Mouse (Mus musculus): ENCODE results near the gene Ifitm3. TPM values are rescaled to one million over a fixed set of nuclear protein-coding genes. Genes with fewer than 3 reads are reported as not detected.
"Not testable (repeated sequence)": the region's sequence is repeated elsewhere in the genome, so short reads cannot be mapped to it uniquely, and the experiment has no call there.

Ifitm3 gene
- polyA plus RNA-seq, 1 experiment from 2014 or later = 37.3 TPM

GRCm38 (mm10) chr7:140990185-140990584, 20.4 kb downstream of the Ifitm3 start:
- 82% methylated on average over 6 of the region's 6 CpGs for WGBS
- Histone ChIP-seq H3K9me3 (replicated peaks; ENCODE audit: control insufficient read depth, low read length, poor library complexity, severe bottlenecking) (no peaks in the 10 kb centered on the region), H3K36me3 (ENCODE audit: control insufficient read depth, insufficient read depth, low read length) (no peaks in the 10 kb centered on the region), H3K9ac (ENCODE audit: low read depth, low read length) (no peak overlapping the region), H3K4me2 (ENCODE audit: low read length) (no peak overlapping the region), H3K4me1 (ENCODE audit: control insufficient read depth, insufficient read depth, low read length) (no peaks in the 10 kb centered on the region), H3K4me3 (ENCODE audit: low read depth, low read length) (no peak overlapping the region), H3K27ac (ENCODE audit: low read length) (no peak overlapping the region), H3K27me3 (ENCODE audit: control insufficient read depth, insufficient read depth, low read depth, low read length) (no peaks in the 10 kb centered on the region)
- no peak for ATAC-seq

GRCm38 (mm10) chr7:140989022-140989421, 21.5 kb downstream of the Ifitm3 start:
- no peaks in the 10 kb centered on the region for H3K27me3 ChIP-seq (ENCODE audit: control insufficient read depth, insufficient read depth, low read depth, low read length)
- H3K9me3 ChIP-seq (replicated peaks; ENCODE audit: control insufficient read depth, low read length, poor library complexity, severe bottlenecking) = no peaks in the 10 kb centered on the region
- H3K4me1 ChIP-seq (ENCODE audit: control insufficient read depth, insufficient read depth, low read length) = no peaks in the 10 kb centered on the region
- no peaks in the 10 kb centered on the region for H3K36me3 ChIP-seq (ENCODE audit: control insufficient read depth, insufficient read depth, low read length)
- no peak overlapping the region for H3K27ac ChIP-seq (ENCODE audit: low read length)
- no peak overlapping the region for H3K9ac ChIP-seq (ENCODE audit: low read depth, low read length)
- H3K4me2 ChIP-seq (ENCODE audit: low read length) = no peak overlapping the region
- H3K4me3 ChIP-seq (ENCODE audit: low read depth, low read length) = no peak overlapping the region
- no peak for ATAC-seq
- WGBS = 65% methylated on average over 4 of the region's 4 CpGs

GRCm38 (mm10) chr7:140987182-140988138, 23.1 kb downstream of the Ifitm3 start:
- 88% methylated on average over 17 of the region's 17 CpGs for WGBS

GRCm38 (mm10) chr7:140982971-140983370, 27.6 kb downstream of the Ifitm3 start:
- H3K27me3 ChIP-seq (ENCODE audit: control insufficient read depth, insufficient read depth, low read depth, low read length) = no peaks in the 10 kb centered on the region
- ATAC-seq = no peak
- no peak overlapping the region for H3K9ac ChIP-seq (ENCODE audit: low read depth, low read length)
- no peaks in the 10 kb centered on the region for H3K9me3 ChIP-seq (replicated peaks; ENCODE audit: control insufficient read depth, low read length, poor library complexity, severe bottlenecking)
- H3K4me1 ChIP-seq (ENCODE audit: control insufficient read depth, insufficient read depth, low read length) = no peaks in the 10 kb centered on the region
- no peak overlapping the region for H3K4me2 ChIP-seq (ENCODE audit: low read length)
- no peak overlapping the region for H3K4me3 ChIP-seq (ENCODE audit: low read depth, low read length)
- no peaks in the 10 kb centered on the region for H3K36me3 ChIP-seq (ENCODE audit: control insufficient read depth, insufficient read depth, low read length)
- 92% methylated on average over 7 of the region's 7 CpGs for WGBS
- H3K27ac ChIP-seq (ENCODE audit: low read length) = no peak overlapping the region

More at GRCm38 (mm10) chr7:140987182-140988138, 23.1 kb downstream of the Ifitm3 start:
- ATAC-seq = no peak
- H3K4me3 ChIP-seq (ENCODE audit: low read depth, low read length) = no peak overlapping the region
- H3K27me3 ChIP-seq (ENCODE audit: control insufficient read depth, insufficient read depth, low read depth, low read length) = no peaks in the 10 kb centered on the region
- H3K9ac ChIP-seq (ENCODE audit: low read depth, low read length) = no peak overlapping the region
- no peaks in the 10 kb centered on the region for H3K36me3 ChIP-seq (ENCODE audit: control insufficient read depth, insufficient read depth, low read length)
- no peaks in the 10 kb centered on the region for H3K4me1 ChIP-seq (ENCODE audit: control insufficient read depth, insufficient read depth, low read length)
- H3K4me2 ChIP-seq (ENCODE audit: low read length) = no peak overlapping the region
- H3K27ac ChIP-seq (ENCODE audit: low read length) = no peak overlapping the region
- no peaks in the 10 kb centered on the region for H3K9me3 ChIP-seq (replicated peaks; ENCODE audit: control insufficient read depth, low read length, poor library complexity, severe bottlenecking)

- Histone ChIP-seq H3K4me1 (ENCODE audit: control insufficient read depth, insufficient read depth, low read length) (no peaks in the 10 kb centered on the region), H3K9ac (ENCODE audit: low read depth, low read length) (no peak overlapping the region), H3K36me3 (ENCODE audit: control insufficient read depth, insufficient read depth, low read length) (no peaks in the 10 kb centered on the region), H3K9me3 (replicated peaks; ENCODE audit: control insufficient read depth, low read length, poor library complexity, severe bottlenecking) (no peaks in the 10 kb centered on the region), H3K27ac (ENCODE audit: low read length) (no peak overlapping the region), H3K27me3 (ENCODE audit: control insufficient read depth, insufficient read depth, low read depth, low read length) (no peaks in the 10 kb centered on the region), H3K4me2 (ENCODE audit: low read length) (no peak overlapping the region), H3K4me3 (ENCODE audit: low read depth, low read length) (no peak overlapping the region)
- no peak for ATAC-seq
- 95% methylated on average over 8 of the region's 8 CpGs for WGBS
Observed at GRCm38 (mm10) chr7:140981704-140982103, 28.9 kb downstream of the Ifitm3 start.

GRCm38 (mm10) chr7:140976720-140977119, 33.9 kb downstream of the Ifitm3 start:
- H3K27me3 ChIP-seq (ENCODE audit: control insufficient read depth, insufficient read depth, low read depth, low read length); ATAC-seq; H3K9ac ChIP-seq (ENCODE audit: low read depth, low read length); H3K4me3 ChIP-seq (ENCODE audit: low read depth, low read length); H3K4me2 ChIP-seq (ENCODE audit: low read length); H3K36me3 ChIP-seq (ENCODE audit: control insufficient read depth, insufficient read depth, low read length); H3K27ac ChIP-seq (ENCODE audit: low read length); H3K4me1 ChIP-seq (ENCODE audit: control insufficient read depth, insufficient read depth, low read length); H3K9me3 ChIP-seq (replicated peaks; ENCODE audit: control insufficient read depth, low read length, poor library complexity, severe bottlenecking): not testable (repeated sequence)
- 90% methylated on average over 9 of the region's 9 CpGs for WGBS

DNA sequence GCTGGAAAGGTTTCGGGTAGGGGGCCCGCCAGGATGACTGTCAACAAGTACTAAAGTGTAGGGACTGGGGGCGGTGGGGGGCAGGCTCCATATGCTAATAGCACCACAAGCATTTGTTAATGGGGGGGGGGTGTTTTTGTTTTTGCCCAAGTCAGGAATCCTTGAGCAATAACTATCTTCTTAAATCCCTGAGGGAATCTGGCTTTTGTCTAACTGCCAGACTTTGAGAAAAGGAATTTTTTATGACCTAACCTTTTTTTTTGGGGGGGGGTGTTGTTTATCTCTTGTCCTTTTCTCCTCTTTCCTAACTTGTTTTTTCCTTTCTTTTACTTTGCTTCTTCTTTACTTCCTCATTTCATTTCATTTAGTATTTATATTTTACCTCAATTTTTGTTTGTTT, 35.1 kb downstream of the Ifitm3 start:
- no peaks in the 10 kb centered on the region for H3K9me3 ChIP-seq (replicated peaks; ENCODE audit: control insufficient read depth, low read length, poor library complexity, severe bottlenecking)
- no peaks in the 10 kb centered on the region for H3K4me1 ChIP-seq (ENCODE audit: control insufficient read depth, insufficient read depth, low read length)
- no peak overlapping the region for H3K4me2 ChIP-seq (ENCODE audit: low read length)
- H3K27me3 ChIP-seq (ENCODE audit: control insufficient read depth, insufficient read depth, low read depth, low read length) = no peaks in the 10 kb centered on the region; the same call in 1 of the 2 replicates
- no peak overlapping the region for H3K9ac ChIP-seq (ENCODE audit: low read depth, low read length)
- H3K27ac ChIP-seq (ENCODE audit: low read length) = no peak overlapping the region
- WGBS = 12% methylated on average over 3 of the region's 3 CpGs
- no peak overlapping the region for H3K4me3 ChIP-seq (ENCODE audit: low read depth, low read length)
- no peak for ATAC-seq
- H3K36me3 ChIP-seq (ENCODE audit: control insufficient read depth, insufficient read depth, low read length) = no peaks in the 10 kb centered on the region

- H3K4me2 ChIP-seq (ENCODE audit: low read length) = no peak overlapping the region
- no peaks in the 10 kb centered on the region; the same call in 1 of the 2 replicates for H3K27me3 ChIP-seq (ENCODE audit: control insufficient read depth, insufficient read depth, low read depth, low read length)
- no peak overlapping the region for H3K4me3 ChIP-seq (ENCODE audit: low read depth, low read length)
- no peak overlapping the region for H3K27ac ChIP-seq (ENCODE audit: low read length)
- H3K9ac ChIP-seq (ENCODE audit: low read depth, low read length) = no peak overlapping the region
- WGBS = 8% methylated on average over 9 of the region's 9 CpGs
- ATAC-seq = no peak
- H3K9me3 ChIP-seq (replicated peaks; ENCODE audit: control insufficient read depth, low read length, poor library complexity, severe bottlenecking) = no peaks in the 10 kb centered on the region
- no peaks in the 10 kb centered on the region for H3K36me3 ChIP-seq (ENCODE audit: control insufficient read depth, insufficient read depth, low read length)
- no peaks in the 10 kb centered on the region for H3K4me1 ChIP-seq (ENCODE audit: control insufficient read depth, insufficient read depth, low read length)
Observed at GRCm38 (mm10) chr7:140974940-140975339, 35.6 kb downstream of the Ifitm3 start.

DNA sequence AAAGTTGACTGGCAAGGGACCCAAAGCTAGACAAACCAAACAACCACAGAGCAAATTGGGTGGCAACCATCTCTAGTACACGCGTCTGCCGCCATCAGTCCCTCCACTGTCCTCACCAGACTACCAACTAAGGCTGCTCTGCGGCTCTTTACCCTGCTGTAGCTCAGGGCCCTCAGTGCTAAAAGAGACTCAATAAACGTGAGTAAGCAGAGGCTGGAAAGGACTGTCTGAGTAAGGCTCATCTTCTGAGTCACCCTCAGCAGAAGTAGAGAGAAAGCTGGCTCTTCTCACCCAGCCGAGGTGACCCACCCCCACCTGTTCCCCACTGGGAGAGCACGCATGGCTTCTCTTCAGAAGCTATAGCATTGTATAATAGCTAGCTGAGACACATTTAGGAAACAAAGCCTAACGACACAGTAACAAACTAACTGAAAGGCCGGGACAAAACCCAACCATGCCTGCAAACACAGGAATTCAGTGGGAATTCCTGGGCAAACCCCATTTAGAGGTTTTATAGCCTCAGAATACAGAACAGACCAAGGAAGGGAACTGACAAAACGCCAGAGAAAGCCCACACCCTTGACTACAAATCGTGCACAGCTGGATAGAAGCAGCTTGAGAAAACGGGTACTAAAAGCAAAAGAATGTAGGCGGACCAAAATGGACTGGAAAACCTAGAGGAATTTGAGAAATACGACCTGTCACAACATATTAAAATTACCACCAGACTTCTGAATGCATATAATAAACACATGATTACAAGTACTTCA, 37.0 kb downstream of the Ifitm3 start:
- Histone ChIP-seq H3K4me2 (ENCODE audit: low read length) (no peak overlapping the region), H3K27ac (ENCODE audit: low read length) (no peak overlapping the region), H3K4me1 (ENCODE audit: control insufficient read depth, insufficient read depth, low read length) (no peaks in the 10 kb centered on the region), H3K9me3 (replicated peaks; ENCODE audit: control insufficient read depth, low read length, poor library complexity, severe bottlenecking) (no peaks in the 10 kb centered on the region), H3K4me3 (ENCODE audit: low read depth, low read length) (no peak overlapping the region), H3K36me3 (ENCODE audit: control insufficient read depth, insufficient read depth, low read length) (no peaks in the 10 kb centered on the region), H3K27me3 (ENCODE audit: control insufficient read depth, insufficient read depth, low read depth, low read length) (no peaks in the 10 kb centered on the region; the same call in 1 of the 2 replicates), H3K9ac (ENCODE audit: low read depth, low read length) (no peak overlapping the region)
- ATAC-seq = no peak
- 25% methylated on average over 14 of the region's 14 CpGs for WGBS
